Mouse (Mus musculus): ENCODE data around the gene Mboat1. TPM values are rescaled to one million over a fixed set of nuclear protein-coding genes. Genes with fewer than 3 reads are reported as not detected.

Gene Mboat1
- total RNA-seq, 2 experiments from 2014 or later = 0.38 to 0.87 TPM

DNA sequence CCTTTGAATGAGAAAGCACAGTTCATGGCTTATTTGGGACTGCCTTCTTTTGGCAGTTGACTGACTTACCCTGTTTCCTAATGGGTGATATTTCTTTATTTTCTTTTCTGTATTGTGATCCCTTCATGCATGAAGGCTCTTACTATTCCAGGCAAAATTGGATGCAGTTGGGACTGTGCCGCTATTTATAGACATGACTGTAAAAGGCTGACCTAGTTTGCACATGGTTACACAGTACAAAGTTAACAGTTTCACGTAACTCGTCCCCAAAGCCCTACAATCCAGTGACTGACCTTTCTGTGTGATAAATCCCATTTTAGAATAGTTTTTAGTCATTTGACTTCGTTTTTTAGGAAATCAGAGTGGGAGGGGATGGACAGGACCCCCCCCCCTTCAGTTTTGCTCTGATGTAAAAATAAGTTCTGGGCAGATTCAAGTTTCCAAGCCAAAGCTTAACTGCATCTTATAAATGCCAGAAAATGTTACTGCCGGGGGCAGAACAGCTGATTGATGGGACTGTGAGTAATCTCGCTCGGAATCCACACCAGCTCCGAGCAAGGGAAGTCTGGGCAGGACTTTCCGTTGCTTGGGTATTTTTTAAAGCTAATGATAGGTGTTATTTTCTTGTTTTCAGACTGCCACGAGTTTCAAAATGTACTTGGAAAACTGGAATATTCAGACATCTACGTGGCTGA lies 98.9 kb downstream of the Mboat1 start:
- no peak for ATAC-seq (replicated peaks; ENCODE audit: low FRiP score, low TSS enrichment, poor library complexity, severe bottlenecking)

DNA sequence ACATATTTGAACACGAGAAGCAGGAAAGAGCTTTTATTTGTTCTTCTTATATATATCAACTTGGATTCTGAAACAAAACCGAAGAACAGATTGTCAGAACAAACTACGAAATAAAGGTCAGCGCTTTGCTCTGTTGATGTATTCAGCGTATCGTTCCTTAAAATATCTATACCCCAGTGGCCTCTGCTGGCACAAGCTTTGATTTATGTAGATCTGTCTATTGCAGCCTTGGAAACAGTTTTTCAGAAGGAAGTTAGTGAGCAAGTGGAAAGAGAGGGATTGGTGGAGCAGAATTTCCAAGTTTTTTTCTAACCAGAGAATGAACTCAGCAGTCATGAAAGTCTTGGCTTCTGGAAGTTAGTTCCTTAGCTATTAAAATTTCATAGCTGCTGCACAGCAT lies 103.1 kb downstream of the Mboat1 start:
- ATAC-seq (replicated peaks; ENCODE audit: low FRiP score, low TSS enrichment, poor library complexity, severe bottlenecking) = no peak

DNA sequence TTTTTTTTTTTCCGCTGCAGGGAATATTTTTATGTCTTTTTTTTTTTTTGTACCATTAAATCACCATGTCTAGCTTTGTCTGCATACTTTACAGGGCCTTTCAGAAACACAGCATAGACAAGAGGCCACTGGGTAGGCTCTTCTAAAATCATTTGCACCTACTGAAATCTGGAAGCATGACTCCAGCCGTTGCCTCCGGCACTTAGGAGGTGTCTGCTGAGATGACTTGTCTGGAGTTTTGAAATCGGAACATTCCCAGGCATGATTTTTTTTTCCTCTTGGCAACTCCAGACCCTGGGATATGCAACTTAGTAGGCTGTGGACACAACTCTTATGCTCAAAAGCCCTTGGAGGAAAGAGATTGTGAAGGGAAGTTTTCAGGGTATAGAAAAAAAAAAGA lies 109.3 kb downstream of the Mboat1 start:
- no peak for ATAC-seq (replicated peaks; ENCODE audit: low FRiP score, low TSS enrichment, poor library complexity, severe bottlenecking)

DNA sequence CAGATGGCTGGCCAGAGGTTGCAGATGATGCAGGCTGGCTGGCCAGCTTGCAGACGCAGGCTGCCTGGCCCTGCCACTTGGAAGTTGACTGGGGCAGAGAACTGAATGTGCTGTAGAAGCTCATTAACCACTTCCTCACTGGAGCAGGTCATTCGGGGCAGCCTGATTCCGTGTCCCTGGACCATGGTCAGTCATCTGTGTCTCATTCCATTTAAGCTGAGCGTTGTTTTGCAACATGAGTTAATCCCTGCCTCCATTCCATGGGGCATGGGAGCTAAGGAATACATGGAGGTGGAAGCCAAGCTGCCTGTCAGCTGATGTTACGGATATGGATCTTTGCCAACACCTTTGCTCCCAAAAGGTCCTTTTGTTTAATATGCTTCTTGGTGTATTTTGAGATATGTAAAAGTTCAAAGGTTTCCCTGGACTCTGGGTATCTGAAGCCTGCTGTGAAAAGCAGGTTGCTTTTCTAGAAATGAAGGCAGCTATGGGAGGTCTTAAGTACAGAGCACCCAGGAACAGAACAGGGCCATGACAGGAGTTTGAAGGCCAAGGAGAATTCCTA lies 114.1 kb downstream of the Mboat1 start:
- no peak for ATAC-seq (replicated peaks; ENCODE audit: low FRiP score, low TSS enrichment, poor library complexity, severe bottlenecking)

DNA sequence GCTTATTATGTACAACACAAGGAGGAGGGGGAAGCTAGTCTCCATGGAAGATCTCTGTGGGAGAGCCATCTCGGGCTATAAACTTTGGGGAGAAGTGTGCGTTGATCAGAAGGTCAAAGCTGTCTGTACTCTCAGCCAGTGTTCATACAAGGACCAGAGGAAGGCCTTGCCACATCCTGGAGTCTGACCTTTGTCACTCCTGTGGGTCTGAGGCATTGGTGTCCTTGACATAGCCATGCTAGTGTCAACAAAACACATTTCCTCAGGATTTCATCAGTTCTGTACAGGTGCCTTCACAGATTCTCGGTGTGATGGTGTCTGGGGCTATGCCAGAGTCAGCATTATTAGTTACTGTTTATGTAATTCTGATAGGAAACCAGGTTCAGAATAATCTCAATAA lies 115.1 kb downstream of the Mboat1 start:
- ATAC-seq (replicated peaks; ENCODE audit: low FRiP score, low TSS enrichment, poor library complexity, severe bottlenecking) = no peak

DNA sequence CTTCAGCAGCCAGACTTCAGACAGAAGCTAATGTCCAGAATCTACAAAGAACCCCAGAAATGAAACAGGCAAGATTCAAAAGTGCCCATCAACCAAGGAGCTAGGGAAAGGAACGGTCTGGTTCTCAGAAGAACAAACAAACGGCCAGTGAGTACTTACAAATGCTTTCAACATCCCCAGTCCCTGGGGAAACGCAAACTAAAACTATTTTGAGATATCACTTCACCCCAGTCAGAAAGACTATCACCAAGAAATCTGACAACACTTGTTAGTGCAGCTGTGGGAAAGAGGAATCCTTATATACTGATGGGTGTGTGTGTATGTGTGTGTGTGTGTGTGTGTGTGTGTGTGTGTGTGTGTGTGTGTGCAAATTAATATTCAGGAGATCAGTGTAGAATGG lies 116.4 kb downstream of the Mboat1 start:
- ATAC-seq (replicated peaks; ENCODE audit: low FRiP score, low TSS enrichment, poor library complexity, severe bottlenecking) = no peak

DNA sequence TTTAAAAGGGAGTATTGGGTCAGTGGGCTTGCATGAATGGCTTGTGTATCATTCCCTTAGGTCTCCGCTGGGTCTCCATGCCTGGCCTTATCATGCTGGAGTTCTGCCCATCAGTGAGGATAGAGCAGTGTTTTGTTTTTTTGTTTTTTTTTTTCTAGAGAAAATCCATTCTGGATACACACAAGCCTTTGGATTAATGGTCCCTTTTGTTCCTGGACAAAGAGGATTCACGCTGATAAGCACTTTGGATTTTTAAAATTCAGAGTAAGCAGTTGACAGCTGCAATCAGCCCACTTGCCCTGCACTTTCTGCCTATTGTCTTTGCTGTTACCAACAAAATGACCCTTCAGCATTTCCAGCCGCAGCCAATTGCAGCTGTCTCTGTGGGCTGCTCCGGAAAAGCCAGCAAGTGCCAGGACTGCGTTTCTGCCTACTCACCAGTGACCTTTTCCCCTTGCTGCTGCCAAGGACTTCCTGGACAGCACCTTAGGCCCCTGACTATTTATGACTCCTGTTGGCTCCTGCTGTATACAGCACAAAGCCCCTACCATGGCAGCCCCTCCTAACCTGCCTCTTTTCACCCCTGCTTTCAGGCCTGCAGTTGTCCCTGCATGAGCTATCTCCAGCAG lies 117.5 kb downstream of the Mboat1 start:
- ATAC-seq (replicated peaks; ENCODE audit: low FRiP score, low TSS enrichment, poor library complexity, severe bottlenecking) = no peak

DNA sequence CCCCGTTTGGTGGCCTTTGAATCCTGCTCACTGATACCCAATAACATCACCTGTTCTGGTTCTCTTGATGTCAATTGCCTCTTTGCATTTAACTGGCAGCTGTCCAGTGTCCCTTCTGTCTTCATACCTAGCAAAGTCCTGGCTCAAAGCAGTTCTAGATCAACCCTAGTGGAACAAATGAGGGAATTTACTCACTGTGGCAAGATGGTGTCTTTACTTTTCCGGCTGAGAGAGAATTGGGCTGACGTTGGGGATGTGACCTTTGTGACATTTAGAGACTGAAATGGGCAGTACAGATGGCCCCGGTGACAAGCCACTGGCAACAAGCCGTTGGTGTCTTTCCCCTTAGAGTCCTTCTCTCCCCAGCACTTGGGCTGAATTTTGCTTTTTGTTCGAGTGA lies 118.1 kb downstream of the Mboat1 start:
- no peak for ATAC-seq (replicated peaks; ENCODE audit: low FRiP score, low TSS enrichment, poor library complexity, severe bottlenecking)

DNA sequence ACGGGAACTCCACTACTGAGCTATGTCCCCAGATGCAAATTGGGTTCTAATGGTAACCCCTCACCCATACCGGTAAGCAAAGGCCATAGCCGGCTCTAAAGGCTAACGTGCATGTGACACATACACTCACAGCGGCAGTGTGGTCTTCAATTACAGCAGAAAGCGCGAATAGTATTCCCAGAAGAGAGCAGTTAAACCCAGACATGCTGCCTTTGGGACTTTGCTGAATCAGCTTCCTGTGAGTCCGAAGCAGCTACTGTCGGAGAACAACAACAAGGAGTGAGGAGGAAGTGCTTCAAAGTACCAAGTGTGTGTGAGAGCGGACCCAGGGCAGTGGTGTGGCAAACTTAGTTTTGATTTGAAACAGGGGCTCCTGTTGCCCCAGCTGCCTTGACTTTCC lies 122.5 kb downstream of the Mboat1 start:
- ATAC-seq (replicated peaks; ENCODE audit: low FRiP score, low TSS enrichment, poor library complexity, severe bottlenecking) = no peak

DNA sequence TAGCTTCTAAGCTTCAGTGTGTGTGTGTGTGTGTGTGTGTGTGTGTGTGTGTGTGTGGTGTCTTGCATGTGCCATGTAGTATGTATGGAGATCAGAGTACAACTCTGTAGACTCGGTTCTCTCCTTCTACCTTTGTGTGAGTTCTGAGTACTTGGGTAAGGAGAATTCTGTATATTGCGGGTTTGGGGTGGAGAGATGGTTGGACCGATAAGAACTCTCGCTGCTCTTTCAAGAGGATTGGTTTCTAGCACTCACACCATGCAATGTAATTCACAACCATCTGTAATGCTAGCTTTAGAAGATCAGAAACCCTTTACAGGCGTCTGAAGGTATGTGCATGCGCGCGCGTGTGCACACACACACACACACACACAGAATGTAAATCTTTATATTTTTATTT lies 123.0 kb downstream of the Mboat1 start:
- no peak for ATAC-seq (replicated peaks; ENCODE audit: low FRiP score, low TSS enrichment, poor library complexity, severe bottlenecking)

DNA sequence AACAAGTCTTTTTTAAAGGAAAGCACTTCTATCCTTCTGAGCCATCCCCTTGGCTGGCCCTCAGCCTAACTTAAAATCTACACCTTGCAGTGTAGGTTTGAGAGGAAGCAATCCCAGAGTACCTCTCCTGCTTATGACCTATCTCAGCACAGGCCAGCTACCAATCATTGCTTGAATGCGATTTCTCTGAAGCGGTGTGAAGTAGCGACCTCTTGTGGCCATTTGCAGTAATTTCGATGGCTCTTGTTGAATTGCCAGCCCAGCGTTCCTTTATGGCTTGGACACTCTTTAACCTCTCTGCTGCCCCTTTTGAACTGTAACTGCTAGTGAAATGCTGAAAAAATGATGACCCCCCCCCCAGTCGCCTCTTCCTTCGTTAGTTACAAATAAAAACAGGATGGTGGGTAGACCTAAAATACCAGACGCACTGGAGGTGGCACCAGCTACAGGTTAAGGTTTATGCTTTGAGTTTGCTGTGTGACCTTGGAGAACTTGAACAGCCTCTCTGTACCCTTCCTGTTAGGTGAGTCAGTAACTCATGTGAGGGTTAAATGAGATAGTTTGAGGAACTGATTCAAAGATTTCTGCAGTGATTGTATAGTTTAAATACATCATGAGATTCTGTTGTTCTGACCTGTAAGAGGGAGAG lies 123.7 kb downstream of the Mboat1 start:
- peak; percentile 72 for ATAC-seq (replicated peaks; ENCODE audit: low FRiP score, low TSS enrichment, poor library complexity, severe bottlenecking)

DNA sequence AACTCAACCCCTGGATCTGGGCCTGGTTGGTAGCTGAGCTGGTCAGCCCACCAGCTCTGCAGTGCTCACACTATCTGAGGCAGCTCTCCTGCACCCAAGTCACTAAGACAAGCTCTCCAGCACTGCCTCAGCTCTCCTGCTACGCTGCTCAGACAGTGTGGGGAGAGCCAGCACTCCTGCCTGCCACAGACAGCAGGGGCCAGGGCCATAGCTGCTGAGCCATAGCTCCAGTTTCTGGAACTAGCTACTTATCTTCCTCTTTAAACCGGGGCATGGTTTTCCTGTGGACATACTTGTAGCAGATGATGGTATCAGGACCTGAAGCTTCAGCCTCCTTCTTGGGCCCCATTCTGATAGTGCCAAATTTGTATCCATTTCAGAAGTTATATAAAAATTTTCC lies 127.4 kb downstream of the Mboat1 start:
- ATAC-seq (replicated peaks; ENCODE audit: low FRiP score, low TSS enrichment, poor library complexity, severe bottlenecking) = 0 out of 2 replicates have a peak, but pooled peaks have one; percentile 46

DNA sequence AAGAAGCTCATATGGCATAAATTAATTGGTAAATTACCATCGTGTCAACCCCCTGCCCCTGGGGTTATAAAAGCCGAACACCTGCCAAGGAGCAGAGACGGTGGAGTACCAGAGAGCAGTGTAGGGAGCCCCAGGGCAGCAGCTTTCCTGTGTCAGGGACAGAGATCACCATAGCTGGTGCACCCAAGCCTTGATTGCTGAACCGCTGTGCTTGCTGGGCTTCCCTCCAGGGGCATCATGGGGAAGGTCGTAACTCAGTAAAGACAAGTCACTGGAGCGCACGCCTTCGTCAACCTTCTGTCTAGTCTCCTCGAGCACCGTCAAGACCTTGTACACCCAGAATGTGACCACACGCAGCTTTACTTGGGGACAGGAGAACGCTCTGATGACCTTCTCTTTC lies 128.0 kb downstream of the Mboat1 start:
- peak; percentile 29; the same call in 1 of the 2 replicates for ATAC-seq (replicated peaks; ENCODE audit: low FRiP score, low TSS enrichment, poor library complexity, severe bottlenecking)

DNA sequence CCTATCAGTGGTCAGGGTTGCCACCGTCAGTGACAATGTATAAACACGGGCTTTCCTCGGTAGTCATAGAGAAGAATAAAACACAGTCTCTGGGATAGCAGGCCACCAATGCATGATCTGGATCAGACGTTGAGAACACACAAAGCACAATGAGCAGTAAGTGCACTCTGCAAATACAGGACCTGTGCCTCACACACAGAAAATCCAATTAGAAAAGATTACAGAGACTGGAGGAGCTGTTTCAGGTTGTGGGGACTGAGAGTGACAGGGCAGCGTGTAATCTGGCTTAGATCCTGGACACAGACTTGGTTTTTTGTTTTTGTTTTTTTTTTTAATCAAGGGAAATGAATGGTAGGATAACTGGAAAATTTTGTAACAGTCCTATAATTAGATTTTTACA lies 128.5 kb downstream of the Mboat1 start:
- peak; percentile 20; the same call in 1 of the 2 replicates for ATAC-seq (replicated peaks; ENCODE audit: low FRiP score, low TSS enrichment, poor library complexity, severe bottlenecking)

DNA sequence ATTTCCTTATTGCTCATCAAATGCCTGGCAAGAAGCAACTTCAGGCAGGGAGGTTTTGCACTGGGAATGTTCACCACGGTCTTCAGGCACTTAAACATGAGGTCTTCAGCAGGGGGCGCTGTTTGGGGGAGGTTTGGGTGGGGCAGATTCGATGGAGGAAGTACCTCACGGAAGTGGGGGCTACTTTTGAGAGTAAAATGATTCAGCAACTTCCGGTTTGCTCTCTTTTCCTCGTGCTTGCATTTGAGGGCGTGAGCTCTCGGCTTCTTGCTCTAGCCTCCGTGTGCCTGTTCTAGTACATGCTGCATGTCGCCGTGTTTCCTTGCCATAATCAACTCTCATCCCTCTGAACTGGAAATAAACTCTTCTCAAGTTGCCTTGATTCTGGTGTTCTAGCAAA lies 129.7 kb downstream of the Mboat1 start:
- no peak for ATAC-seq (replicated peaks; ENCODE audit: low FRiP score, low TSS enrichment, poor library complexity, severe bottlenecking)

DNA sequence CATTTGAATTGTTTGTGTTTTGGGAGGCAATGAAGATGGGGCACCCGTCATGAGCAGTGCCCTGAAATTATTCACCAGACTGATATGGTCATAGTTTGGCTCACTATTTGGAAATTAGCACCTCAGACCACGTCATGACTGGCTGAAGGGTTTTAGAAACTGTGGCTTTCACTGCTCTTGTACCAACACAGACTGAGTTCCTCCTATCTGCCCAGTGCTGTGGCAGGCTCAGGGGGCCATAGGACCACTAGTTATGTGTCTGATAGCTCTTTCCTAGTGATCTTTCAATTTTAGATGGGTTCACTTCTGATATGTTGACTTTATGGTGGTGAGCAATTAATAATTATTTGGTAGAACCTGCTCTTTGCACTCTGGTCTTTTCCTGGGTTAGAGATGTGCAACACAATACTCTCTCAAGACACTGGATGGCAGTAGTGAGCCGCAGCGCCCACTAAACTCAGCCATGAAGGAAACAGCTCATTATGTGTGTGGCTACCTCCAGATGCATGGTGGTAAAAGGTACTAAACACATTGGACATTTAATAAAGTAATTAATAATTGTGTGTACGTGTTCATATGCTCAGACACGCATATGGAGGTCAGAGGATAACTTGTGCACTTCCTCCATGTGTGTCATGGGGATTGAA lies 135.9 kb downstream of the Mboat1 start:
- ATAC-seq (replicated peaks; ENCODE audit: low FRiP score, low TSS enrichment, poor library complexity, severe bottlenecking) = peak; percentile 90
